Mouse (Mus musculus): Measurements from ENCODE around the gene Fam155a. TPM values are rescaled to one million over a fixed set of nuclear protein-coding genes. Genes with fewer than 3 reads are reported as not detected.

Fam155a gene
- polyA plus RNA-seq, 1 experiment = not detected

- no peak for TF ChIP-seq GATA1 (IDR thresholded peaks at IDR 0.05; ENCODE audit: low read length)
Measured at GRCm38 (mm10) chr8:9769061-9769460, 1.9 kb downstream of the Fam155a start.

- TF ChIP-seq GATA1 (IDR thresholded peaks at IDR 0.05; ENCODE audit: low read length) = no peak
Measured at GRCm38 (mm10) chr8:9735169-9735568, 35.8 kb downstream of the Fam155a start.

- no peak for TF ChIP-seq GATA1 (IDR thresholded peaks at IDR 0.05; ENCODE audit: low read length)
Measured at GRCm38 (mm10) chr8:9709791-9710190, 61.2 kb downstream of the Fam155a start.

GRCm38 (mm10) chr8:9707433-9707832 lies 63.5 kb downstream of the Fam155a start:
- TF ChIP-seq GATA1 (IDR thresholded peaks at IDR 0.05; ENCODE audit: low read length) = no peak

- TF ChIP-seq GATA1 (IDR thresholded peaks at IDR 0.05; ENCODE audit: low read length) = no peak
Measured at GRCm38 (mm10) chr8:9694794-9695193, 76.2 kb downstream of the Fam155a start.

- no peak for TF ChIP-seq GATA1 (IDR thresholded peaks at IDR 0.05; ENCODE audit: low read length)
Measured at GRCm38 (mm10) chr8:9692370-9692769, 78.6 kb downstream of the Fam155a start.

GRCm38 (mm10) chr8:9656901-9657300 lies 114.1 kb downstream of the Fam155a start:
- TF ChIP-seq GATA1 (IDR thresholded peaks at IDR 0.05; ENCODE audit: low read length) = no peak

GRCm38 (mm10) chr8:9654826-9655225 lies 116.1 kb downstream of the Fam155a start:
- TF ChIP-seq GATA1 (IDR thresholded peaks at IDR 0.05; ENCODE audit: low read length) = no peak

- TF ChIP-seq GATA1 (IDR thresholded peaks at IDR 0.05; ENCODE audit: low read length) = no peak
Measured at GRCm38 (mm10) chr8:9653643-9654042, 117.3 kb downstream of the Fam155a start.

- no peak for TF ChIP-seq GATA1 (IDR thresholded peaks at IDR 0.05; ENCODE audit: low read length)
Measured at GRCm38 (mm10) chr8:9638162-9638561, 132.8 kb downstream of the Fam155a start.

- no peak for TF ChIP-seq GATA1 (IDR thresholded peaks at IDR 0.05; ENCODE audit: low read length)
Measured at GRCm38 (mm10) chr8:9635240-9635639, 135.7 kb downstream of the Fam155a start.

- TF ChIP-seq GATA1 (IDR thresholded peaks at IDR 0.05; ENCODE audit: low read length) = no peak
Measured at GRCm38 (mm10) chr8:9607086-9607701, 163.8 kb downstream of the Fam155a start.

- TF ChIP-seq GATA1 (IDR thresholded peaks at IDR 0.05; ENCODE audit: low read length) = no peak
Measured at GRCm38 (mm10) chr8:9596003-9596402, 175.0 kb downstream of the Fam155a start.

- no peak for TF ChIP-seq GATA1 (IDR thresholded peaks at IDR 0.05; ENCODE audit: low read length)
Measured at GRCm38 (mm10) chr8:9581836-9582235, 189.1 kb downstream of the Fam155a start.

GRCm38 (mm10) chr8:9580192-9580591 lies 190.8 kb downstream of the Fam155a start:
- no peak for TF ChIP-seq GATA1 (IDR thresholded peaks at IDR 0.05; ENCODE audit: low read length)

GRCm38 (mm10) chr8:9571977-9572376 lies 199.0 kb downstream of the Fam155a start:
- TF ChIP-seq GATA1 (IDR thresholded peaks at IDR 0.05; ENCODE audit: low read length) = no peak

GRCm38 (mm10) chr8:9569516-9570170 lies 201.3 kb downstream of the Fam155a start:
- TF ChIP-seq GATA1 (IDR thresholded peaks at IDR 0.05; ENCODE audit: low read length) = no peak

Measured in G1E-ER4 (cell line).